Mouse (Mus musculus) adipocyte (in vitro differentiated cells): ENCODE measurements around the gene Klri2.
"Not testable (repeated sequence)": the region's sequence is repeated elsewhere in the genome, so short reads cannot be mapped to it uniquely, and the experiment has no call there.

Experiments
- DNase-seq: peaks from one replicate; pipeline ENCODE4 v3.0.0-alpha.2; 2016; ENCODE audit warnings: low spot score

Klri2 gene

GRCm38 (mm10) chr6:129740069-129740721, at the start of gene Klri2:
Klri2 (minus strand) TSS chr6:129740484.
- no peak for DNase-seq

- not testable (repeated sequence) for DNase-seq
Observed at GRCm38 (mm10) chr6:129784170-129784569, 43.9 kb upstream of the Klri2 start, which contains the start of gene Gm156. Gm156 (minus strand) TSS chr6:129784270.

- DNase-seq = no peak
Observed at GRCm38 (mm10) chr6:129747654-129748032, 7.4 kb upstream of the Klri2 start.

- no peak for DNase-seq
Observed at GRCm38 (mm10) chr6:129747016-129747653, 6.9 kb upstream of the Klri2 start.

- no peak for DNase-seq
Observed at GRCm38 (mm10) chr6:129746151-129746550, 5.9 kb upstream of the Klri2 start.

GRCm38 (mm10) chr6:129736414-129736813, 3.9 kb downstream of the Klri2 start:
- DNase-seq = no peak

- DNase-seq = no peak
Observed at GRCm38 (mm10) chr6:129727237-129727636, 13.0 kb downstream of the Klri2 start.

GRCm38 (mm10) chr6:129721390-129721789, 18.9 kb downstream of the Klri2 start:
- DNase-seq = no peak

- no peak for DNase-seq
Observed at GRCm38 (mm10) chr6:129720487-129720886, 19.8 kb downstream of the Klri2 start.

GRCm38 (mm10) chr6:129717032-129717431, 23.3 kb downstream of the Klri2 start, which contains the start of gene Klri1:
Klri1 (minus strand) TSS chr6:129717132.
- no peak for DNase-seq

- DNase-seq = no peak
Observed at GRCm38 (mm10) chr6:129713566-129713965, 26.7 kb downstream of the Klri2 start.

GRCm38 (mm10) chr6:129691436-129691835, 48.8 kb downstream of the Klri2 start:
- DNase-seq = not testable (repeated sequence)

- no peak for DNase-seq
Observed at GRCm38 (mm10) chr6:129680379-129680778, 59.9 kb downstream of the Klri2 start.
